Mouse (Mus musculus): ENCODE results near the gene Actr3.
"Not testable (repeated sequence)": the region's sequence is repeated elsewhere in the genome, so short reads cannot be mapped to it uniquely, and the experiment has no call there.

Actr3 gene

GRCm38 (mm10) chr1:125437927-125438326, 2.4 kb upstream of the Actr3 start:
- no peak for DNase-seq

- no peak for DNase-seq
Measured at GRCm38 (mm10) chr1:125437161-125437560, 1.6 kb upstream of the Actr3 start.

GRCm38 (mm10) chr1:125435018-125435368, 534 bp downstream of the Actr3 start:
- no peak for DNase-seq

GRCm38 (mm10) chr1:125434485-125435001, 984 bp downstream of the Actr3 start:
- peak; percentile 43 to 47 for DNase-seq

- no peak for DNase-seq
Measured at GRCm38 (mm10) chr1:125431286-125431685, 4.2 kb downstream of the Actr3 start.

- DNase-seq: no peak
Measured at GRCm38 (mm10) chr1:125430737-125431136, 4.8 kb downstream of the Actr3 start.

GRCm38 (mm10) chr1:125429984-125430383, 5.5 kb downstream of the Actr3 start:
- no peak for DNase-seq

- no peak for DNase-seq
Measured at GRCm38 (mm10) chr1:125428315-125428714, 7.2 kb downstream of the Actr3 start.

GRCm38 (mm10) chr1:125426387-125427045, 9.0 kb downstream of the Actr3 start:
- no peak for DNase-seq

GRCm38 (mm10) chr1:125419906-125420305, 15.6 kb downstream of the Actr3 start:
- DNase-seq: no peak

GRCm38 (mm10) chr1:125418732-125419131, 16.8 kb downstream of the Actr3 start:
- DNase-seq: no peak

- DNase-seq: no peak
Measured at GRCm38 (mm10) chr1:125407220-125407619, 28.3 kb downstream of the Actr3 start.

- no peak for DNase-seq
Measured at GRCm38 (mm10) chr1:125395391-125395790, 40.1 kb downstream of the Actr3 start.

- DNase-seq: not testable (repeated sequence)
Measured at GRCm38 (mm10) chr1:125393324-125393723, 42.2 kb downstream of the Actr3 start.

- not testable (repeated sequence) for DNase-seq
Measured at GRCm38 (mm10) chr1:125390065-125390754, 45.3 kb downstream of the Actr3 start.

- DNase-seq: not testable (repeated sequence)
Measured at GRCm38 (mm10) chr1:125389634-125390033, 45.9 kb downstream of the Actr3 start.

GRCm38 (mm10) chr1:125388370-125388769, 47.2 kb downstream of the Actr3 start:
- no peak for DNase-seq

GRCm38 (mm10) chr1:125386217-125386616, 49.3 kb downstream of the Actr3 start:
- DNase-seq: no peak

- DNase-seq: peak in 1 of 2 experiments; percentile 22
Measured at GRCm38 (mm10) chr1:125382622-125383021, 52.9 kb downstream of the Actr3 start.

GRCm38 (mm10) chr1:125378889-125379288, 56.6 kb downstream of the Actr3 start:
- peak; percentile 37 to 62 for DNase-seq

- peak; percentile 41 to 44 for DNase-seq
Measured at GRCm38 (mm10) chr1:125372855-125373254, 62.7 kb downstream of the Actr3 start.

GRCm38 (mm10) chr1:125370779-125371178, 64.7 kb downstream of the Actr3 start:
- DNase-seq: peak; percentile 77 to 78

- DNase-seq: no peak
Measured at GRCm38 (mm10) chr1:125365576-125365975, 70.0 kb downstream of the Actr3 start.

- no peak for DNase-seq
Measured at GRCm38 (mm10) chr1:125351416-125352037, 84.0 kb downstream of the Actr3 start.
